Mouse (Mus musculus): ENCODE data around the gene Brap.

DNA sequence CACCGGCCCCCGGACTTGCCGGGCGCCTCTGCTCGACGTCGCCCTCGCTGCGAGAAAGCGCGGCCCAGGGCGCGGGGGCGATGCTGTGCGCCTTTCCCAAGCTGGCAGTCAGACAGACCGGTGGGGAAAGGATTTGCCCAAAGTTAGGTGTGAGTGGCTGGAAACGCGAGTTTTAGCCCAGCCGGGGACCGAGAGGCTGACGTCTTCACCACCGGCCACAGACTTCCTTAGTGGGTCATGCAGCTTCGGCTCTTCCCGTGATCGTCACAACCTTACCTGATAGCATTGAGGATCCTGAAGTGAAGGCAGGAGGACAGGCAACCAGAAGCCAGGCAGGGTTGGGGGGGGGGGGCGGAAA is 513 bp downstream of the Brap start:
- no peak for TF ChIP-seq POLR2A (IDR thresholded peaks at IDR 0.05; ENCODE audit: control insufficient read depth in 1 of 2, insufficient read depth in 1 of 2, low read depth in 1 of 2, low read length in 2 of 2, poor library complexity in 1 of 2)
- TF ChIP-seq ETS1 (IDR thresholded peaks at IDR 0.05; ENCODE audit: low read depth, low read length), result no peak
- no peak for TF ChIP-seq SIN3A (IDR thresholded peaks at IDR 0.05; ENCODE audit: low read length)
- no peak for TF ChIP-seq CTCF (IDR thresholded peaks at IDR 0.05 in 2 of 3, conservative IDR thresholded peaks at IDR 0.05 in 1 of 3; ENCODE audit: control insufficient read depth in 1 of 3, insufficient read depth in 1 of 3, low read depth in 2 of 3, low read length in 3 of 3, poor library complexity in 1 of 3, severe bottlenecking in 1 of 3)

Measured in MEL (cell line).